Mouse (Mus musculus): ENCODE results near the gene Hnrnpdl.

DNA sequence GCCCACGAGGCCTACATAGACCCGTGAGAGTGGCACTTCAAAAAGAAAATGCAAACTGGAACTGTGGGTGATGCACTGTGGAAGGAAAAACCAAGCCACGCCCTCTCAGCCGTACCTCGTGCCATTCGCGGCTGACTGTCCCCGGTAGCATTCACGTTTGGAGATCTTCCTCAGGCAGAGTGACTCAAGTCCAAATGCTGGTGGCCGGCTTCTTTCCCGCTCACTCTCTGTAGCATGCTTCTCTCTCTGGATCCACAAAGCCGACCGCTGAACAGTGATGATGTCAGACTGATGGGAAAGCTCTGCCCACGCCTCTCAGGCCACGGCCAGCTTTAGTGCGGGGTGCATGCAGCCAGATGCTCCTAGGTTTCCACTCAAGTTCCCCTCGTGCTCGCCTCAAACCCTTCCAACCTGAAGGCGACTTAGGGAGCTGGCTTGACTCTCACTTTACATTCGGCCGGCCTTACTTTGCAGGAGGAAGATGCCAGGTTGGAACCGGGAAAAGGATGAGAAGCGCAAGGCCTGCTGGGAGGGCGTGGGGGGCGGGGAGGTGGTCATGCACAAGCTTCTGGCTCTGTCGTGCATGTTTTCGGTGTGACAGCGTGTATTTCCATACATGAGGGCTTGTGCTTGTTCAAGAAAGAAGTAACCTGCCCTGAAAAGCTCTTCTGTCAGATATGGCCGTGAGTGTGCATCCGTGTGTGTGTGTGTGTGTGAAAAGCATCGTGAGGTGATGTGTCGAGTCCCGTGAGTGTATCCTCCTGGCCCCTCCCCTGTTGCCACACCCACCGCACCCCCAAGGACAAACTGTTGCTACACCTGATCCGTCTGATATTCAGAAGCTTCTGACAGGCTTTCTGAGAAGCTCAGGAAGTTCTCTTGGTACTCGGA lies 39.8 kb upstream of the Hnrnpdl start:
- TF ChIP-seq CTCF (IDR thresholded peaks at IDR 0.05; ENCODE audit: low read depth) (no peak), EP300 (IDR thresholded peaks at IDR 0.05; ENCODE audit: low read depth) (no peak)

Data from liver, embryonic 14.5 days (tissue).